Comparison of ENCODE assay signal across 26 mouse cellular contexts in the genomic region with DNA sequence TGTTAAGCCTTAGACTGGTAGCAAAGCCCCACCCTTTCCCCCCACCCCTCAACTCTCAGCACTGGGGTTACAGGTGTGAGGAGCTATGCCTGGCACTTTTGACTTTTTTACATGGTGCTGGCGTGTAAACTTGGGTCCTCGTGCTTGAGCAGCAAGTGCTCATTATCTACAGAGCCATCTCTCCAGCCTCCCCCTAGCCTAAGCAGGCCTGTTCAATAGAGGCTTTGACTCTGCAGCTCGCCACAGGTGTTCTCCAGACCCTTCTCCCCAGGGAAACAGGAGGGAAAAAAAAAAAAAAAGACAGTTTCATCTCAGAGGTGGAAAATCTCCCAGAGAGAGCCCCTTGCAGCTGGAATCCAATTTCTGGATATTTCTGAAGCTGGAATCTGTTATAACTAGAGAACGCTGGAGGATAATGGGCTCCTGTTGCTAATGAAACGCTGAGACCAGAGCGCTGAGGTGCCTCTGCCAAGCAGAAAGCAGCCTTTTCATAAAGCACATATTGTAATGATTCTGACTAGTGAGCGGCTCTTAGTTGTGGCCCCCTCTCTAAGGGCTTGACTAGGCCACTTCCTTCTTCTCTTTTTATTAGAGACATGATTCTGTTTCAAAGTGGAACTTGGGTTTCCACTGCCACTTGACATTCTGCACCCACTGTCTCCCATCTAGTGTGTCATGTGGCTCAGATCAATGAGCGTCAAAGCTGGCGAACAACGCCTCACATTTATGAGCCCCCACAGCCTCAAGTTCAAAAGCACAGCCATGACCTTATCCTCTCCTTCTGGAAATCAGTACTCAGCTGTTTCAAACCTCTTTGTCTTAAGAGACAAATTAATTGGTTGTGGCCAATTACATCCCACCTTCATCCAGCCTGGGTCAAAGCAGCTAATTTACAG. TPM values are rescaled to one million over a fixed set of nuclear protein-coding genes. Genes with fewer than 3 reads are reported as not detected.
DNase-seq lines count a peak whose midpoint lies in the region; ATAC-seq and TF ChIP-seq lines count a peak whose summit lies in the region.
"Had no signal": no experiment of that assay in that cellular context is flagged by ENCODE, and none has a peak within 500 bp of the region (broad histone marks: within the 10 kb centered on the region; RNA-seq: fewer than 3 reads in every experiment).

No protein-coding gene starts in this region.

- DNase-seq in hindbrain, postnatal 0 days (ENCODE audit: low spot score) = no peak
- peak; percentile 35 for DNase-seq in embryonic facial prominence, embryonic 10.5 days (ENCODE audit: low spot score)
- DNase-seq in right cerebral cortex, adult 2 months (ENCODE audit: low spot score in 2 of 2) = no peak
- DNase-seq in urinary bladder, postnatal 36 days (ENCODE audit: low spot score in 2 of 2) = no peak
- DNase-seq: cerebellum, adult 8-10 months; gastrocnemius, postnatal 36 days; heart, postnatal 4 days; kidney, adult 11 months; layer of hippocampus, postnatal 36 days; liver, embryonic 13.5 days; right cerebral cortex, adult 18-20 months had no signal

- no peak for ATAC-seq in hindbrain, embryonic 12.5 days (ENCODE audit: low FRiP score)
- no peak for ATAC-seq in hindbrain, postnatal 0 days
- ATAC-seq in embryonic facial prominence, embryonic 13.5 days (ENCODE audit: insufficient number of reproducible peaks, insufficient read depth, low FRiP score, low TSS enrichment, low read depth) = no peak
- peak; percentile 85 for ATAC-seq in limb, embryonic 12.5 days (ENCODE audit: insufficient number of reproducible peaks, insufficient read depth, low FRiP score, low TSS enrichment, low read depth)
- ATAC-seq in erythroblast, adult 5-6 weeks (replicated peaks; ENCODE audit: low FRiP score, poor library complexity, severe bottlenecking) = no peak
- ATAC-seq: hindbrain, embryonic 16.5 days had no signal

- H3K36me3 ChIP-seq in hindbrain, embryonic 12.5 days = no peaks in the 10 kb centered on the region
- H3K36me3 ChIP-seq in hindbrain, postnatal 0 days (ENCODE audit: insufficient read depth, low read length) = no peaks in the 10 kb centered on the region
- no peaks in the 10 kb centered on the region for H3K36me3 ChIP-seq in embryonic facial prominence, embryonic 10.5 days (replicated peaks)
- H3K36me3 ChIP-seq in embryonic facial prominence, embryonic 13.5 days = no peaks in the 10 kb centered on the region
- H3K36me3 ChIP-seq in limb, embryonic 12.5 days = no peaks in the 10 kb centered on the region
- H3K36me3 ChIP-seq: heart, embryonic 15.5 days; liver, embryonic 13.5 days; lung, embryonic 15.5 days; midbrain, embryonic 12.5 days had no signal

- H3K9me3 ChIP-seq in hindbrain, embryonic 12.5 days (replicated peaks) = no peaks in the 10 kb centered on the region
- no peaks in the 10 kb centered on the region for H3K9me3 ChIP-seq in hindbrain, postnatal 0 days (ENCODE audit: low read length)
- H3K9me3 ChIP-seq in embryonic facial prominence, embryonic 10.5 days = no peaks in the 10 kb centered on the region
- no peaks in the 10 kb centered on the region for H3K9me3 ChIP-seq in embryonic facial prominence, embryonic 13.5 days
- no peaks in the 10 kb centered on the region for H3K9me3 ChIP-seq in limb, embryonic 12.5 days
- H3K9me3 ChIP-seq: heart, embryonic 15.5 days; liver, embryonic 13.5 days; lung, embryonic 15.5 days; midbrain, embryonic 12.5 days had no signal

- peak overlapping the region; percentile 13; the same call in 1 of the 2 replicates for H3K27ac ChIP-seq in hindbrain, embryonic 12.5 days
- H3K27ac ChIP-seq in hindbrain, postnatal 0 days = no peak overlapping the region
- H3K27ac ChIP-seq in embryonic facial prominence, embryonic 10.5 days (replicated peaks) = peak overlapping the region; percentile 35; the same call in 1 of the 2 replicates
- H3K27ac ChIP-seq in embryonic facial prominence, embryonic 13.5 days = peak overlapping the region; percentile 76
- peak overlapping the region; percentile 85 for H3K27ac ChIP-seq in limb, embryonic 12.5 days
- H3K27ac ChIP-seq: heart, embryonic 15.5 days; kidney, postnatal 0 days; liver, embryonic 13.5 days; lung, embryonic 15.5 days; macrophage; midbrain, embryonic 12.5 days had no signal

- H3K27me3 ChIP-seq in hindbrain, embryonic 12.5 days = no peaks in the 10 kb centered on the region
- no peaks in the 10 kb centered on the region for H3K27me3 ChIP-seq in hindbrain, postnatal 0 days (ENCODE audit: insufficient read depth, low read length)
- H3K27me3 ChIP-seq in embryonic facial prominence, embryonic 10.5 days (replicated peaks; ENCODE audit: low read depth, poor library complexity, severe bottlenecking) = no peaks in the 10 kb centered on the region
- H3K27me3 ChIP-seq in embryonic facial prominence, embryonic 13.5 days = no peaks in the 10 kb centered on the region
- H3K27me3 ChIP-seq in limb, embryonic 12.5 days = no peaks in the 10 kb centered on the region
- H3K27me3 ChIP-seq: heart, embryonic 15.5 days; midbrain, embryonic 12.5 days had no signal

- H3K4me2 ChIP-seq in hindbrain, embryonic 12.5 days (replicated peaks) = no peak overlapping the region
- no peak overlapping the region for H3K4me2 ChIP-seq in hindbrain, postnatal 0 days (ENCODE audit: low read depth, low read length)
- H3K4me2 ChIP-seq in embryonic facial prominence, embryonic 13.5 days = 0 out of 2 replicates have a peak overlapping the region, but pooled peaks have one; percentile 10
- peak overlapping the region; percentile 21 for H3K4me2 ChIP-seq in limb, embryonic 12.5 days
- H3K4me2 ChIP-seq: heart, embryonic 15.5 days; liver, embryonic 13.5 days; lung, embryonic 15.5 days; midbrain, embryonic 12.5 days had no signal

- H3K4me1 ChIP-seq in hindbrain, embryonic 12.5 days = no peaks in the 10 kb centered on the region; the same call in 1 of the 2 replicates
- no peaks in the 10 kb centered on the region for H3K4me1 ChIP-seq in hindbrain, postnatal 0 days (ENCODE audit: insufficient read depth, low read length)
- H3K4me1 ChIP-seq in embryonic facial prominence, embryonic 10.5 days = peaks cover 18% of the 10 kb centered on the region
- H3K4me1 ChIP-seq in embryonic facial prominence, embryonic 13.5 days = peaks cover 21% of the 10 kb centered on the region
- peaks cover 21% of the 10 kb centered on the region for H3K4me1 ChIP-seq in limb, embryonic 12.5 days (replicated peaks)
- H3K4me1 ChIP-seq: heart, embryonic 15.5 days; liver, embryonic 13.5 days; lung, embryonic 15.5 days had no signal

- 62% methylated on average over 10 of the region's 10 CpGs for WGBS in hindbrain, embryonic 12.5 days
- 49% methylated on average over 10 of the region's 10 CpGs for WGBS in hindbrain, postnatal 0 days
- WGBS in embryonic facial prominence, embryonic 10.5 days = 49% methylated on average over 10 of the region's 10 CpGs
- WGBS in embryonic facial prominence, embryonic 13.5 days = 26% methylated on average over 10 of the region's 10 CpGs
- 11% methylated on average over 10 of the region's 10 CpGs for WGBS in limb, embryonic 12.5 days

- no peak for TF ChIP-seq CTCF in hindbrain, postnatal 0 days (IDR thresholded peaks at IDR 0.05; ENCODE audit: low read depth)

- H3K4me3 ChIP-seq in hindbrain, embryonic 12.5 days = no peak overlapping the region
- no peak overlapping the region for H3K4me3 ChIP-seq in hindbrain, postnatal 0 days (ENCODE audit: low read length)
- no peak overlapping the region for H3K4me3 ChIP-seq in embryonic facial prominence, embryonic 10.5 days
- no peak overlapping the region for H3K4me3 ChIP-seq in embryonic facial prominence, embryonic 13.5 days
- no peak overlapping the region for H3K4me3 ChIP-seq in limb, embryonic 12.5 days (replicated peaks)
- H3K4me3 ChIP-seq: heart, embryonic 15.5 days; liver, embryonic 13.5 days; lung, embryonic 15.5 days; midbrain, embryonic 12.5 days had no signal

- no peak overlapping the region for H3K9ac ChIP-seq in hindbrain, embryonic 12.5 days
- no peak overlapping the region for H3K9ac ChIP-seq in hindbrain, postnatal 0 days (replicated peaks; ENCODE audit: low read length)
- no peak overlapping the region for H3K9ac ChIP-seq in embryonic facial prominence, embryonic 13.5 days
- H3K9ac ChIP-seq in limb, embryonic 12.5 days (replicated peaks) = no peak overlapping the region
- H3K9ac ChIP-seq: heart, embryonic 15.5 days; liver, embryonic 13.5 days; lung, embryonic 15.5 days; midbrain, embryonic 12.5 days had no signal

RNA-seq across cellular contexts. Expression of a gene that starts 22.2 kb away (rescaled TPM):
- 232 and 238 TPM in 2 replicates for polyA plus RNA-seq in hindbrain, embryonic 12.5 days (2016; fragmentation: Nextera tagmentation; extraction: Ambion mirVana)
- total RNA-seq in hindbrain, postnatal 0 days (2014; rRNA removed) = 53.4 and 62.1 TPM in 2 replicates
- polyA plus RNA-seq in hindbrain, postnatal 0 days (2015; fragmentation: Nextera tagmentation; extraction: Ambion mirVana) = 153 and 155 TPM in 2 replicates
- 182 and 187 TPM in 2 replicates for polyA plus RNA-seq in embryonic facial prominence, embryonic 10.5 days (2016; fragmentation: Nextera tagmentation; extraction: Ambion mirVana)
- polyA plus RNA-seq in embryonic facial prominence, embryonic 13.5 days (2015; fragmentation: Nextera tagmentation; extraction: Ambion mirVana) = 176 and 190 TPM in 2 replicates
- 309 and 334 TPM in 2 replicates for polyA plus RNA-seq in limb, embryonic 12.5 days (2016; fragmentation: Nextera tagmentation; extraction: Ambion mirVana)
- total RNA-seq in erythroblast, adult 5-6 weeks (2015; ENCODE audit: low replicate concordance) = 29.2 and 54.1 TPM in 2 replicates
- 38.6 and 72.2 TPM in 2 replicates for total RNA-seq in erythroblast, adult 5-6 weeks (2017; ENCODE audit: low replicate concordance)

RNA-seq across cellular contexts. Expression of a gene that starts 29.7 kb away (rescaled TPM):
- 0.39 TPM in 1 of 2 replicates, not detected in the other for polyA plus RNA-seq in hindbrain, embryonic 12.5 days (2016; fragmentation: Nextera tagmentation; extraction: Ambion mirVana)
- 0.58 and 1.3 TPM in 2 replicates for total RNA-seq in hindbrain, postnatal 0 days (2014; rRNA removed)
- polyA plus RNA-seq in hindbrain, postnatal 0 days (2015; fragmentation: Nextera tagmentation; extraction: Ambion mirVana) = 0.19 and 0.21 TPM in 2 replicates
- polyA plus RNA-seq in embryonic facial prominence, embryonic 10.5 days (2016; fragmentation: Nextera tagmentation; extraction: Ambion mirVana) = 0.40 and 0.62 TPM in 2 replicates
- polyA plus RNA-seq in embryonic facial prominence, embryonic 13.5 days (2015; fragmentation: Nextera tagmentation; extraction: Ambion mirVana) = 0.24 and 0.45 TPM in 2 replicates
- polyA plus RNA-seq in limb, embryonic 12.5 days (2016; fragmentation: Nextera tagmentation; extraction: Ambion mirVana) = 0.12 and 0.18 TPM in 2 replicates
- total RNA-seq in erythroblast, adult 5-6 weeks (2015; ENCODE audit: low replicate concordance) = not detected in 2 replicates
- 0.26 TPM in 1 of 2 replicates, not detected in the other for total RNA-seq in erythroblast, adult 5-6 weeks (2017; ENCODE audit: low replicate concordance)
- total RNA-seq: adrenal gland, adult 18-20 months; adrenal gland, postnatal 4 days; common myeloid progenitor, adult 5-6 weeks; gastrocnemius, postnatal 36 days; heart, adult 8-10 months; heart, postnatal 4 days had no signal
- polyA plus RNA-seq: hindbrain, embryonic 16.5 days; liver, embryonic 13.5 days; neural tube, embryonic 11.5 days had no signal

RNA-seq across cellular contexts. Expression of a gene that starts 29.9 kb away (rescaled TPM):
- 19.0 and 19.7 TPM in 2 replicates for polyA plus RNA-seq in hindbrain, embryonic 12.5 days (2016; fragmentation: Nextera tagmentation; extraction: Ambion mirVana)
- 23.9 and 24.6 TPM in 2 replicates for total RNA-seq in hindbrain, postnatal 0 days (2014; rRNA removed)
- 9.2 and 11.2 TPM in 2 replicates for polyA plus RNA-seq in hindbrain, postnatal 0 days (2015; fragmentation: Nextera tagmentation; extraction: Ambion mirVana)
- polyA plus RNA-seq in embryonic facial prominence, embryonic 10.5 days (2016; fragmentation: Nextera tagmentation; extraction: Ambion mirVana) = 11.5 and 14.5 TPM in 2 replicates
- polyA plus RNA-seq in embryonic facial prominence, embryonic 13.5 days (2015; fragmentation: Nextera tagmentation; extraction: Ambion mirVana) = 10.5 and 11.2 TPM in 2 replicates
- polyA plus RNA-seq in limb, embryonic 12.5 days (2016; fragmentation: Nextera tagmentation; extraction: Ambion mirVana) = 15.8 and 16.0 TPM in 2 replicates
- total RNA-seq in erythroblast, adult 5-6 weeks (2015; ENCODE audit: low replicate concordance) = 501 and 553 TPM in 2 replicates
- 1,057 and 1,255 TPM in 2 replicates for total RNA-seq in erythroblast, adult 5-6 weeks (2017; ENCODE audit: low replicate concordance)

Comparison
In these comparisons a context has a peak if more than half of its experiments do, and no peak if none do; other contexts are left out.
1. H3K4me2 ChIP-seq: peak in embryonic facial prominence, embryonic 13.5 days (single experiment) and limb, embryonic 12.5 days (single experiment); none in hindbrain, embryonic 12.5 days (single experiment) and hindbrain, postnatal 0 days (single experiment).